Mouse (Mus musculus): ENCODE measurements around the gene Vsig8.
A peak's percentile ranks its signal among the peaks of the same experiment; 100 is the strongest.

Gene Vsig8

DNA sequence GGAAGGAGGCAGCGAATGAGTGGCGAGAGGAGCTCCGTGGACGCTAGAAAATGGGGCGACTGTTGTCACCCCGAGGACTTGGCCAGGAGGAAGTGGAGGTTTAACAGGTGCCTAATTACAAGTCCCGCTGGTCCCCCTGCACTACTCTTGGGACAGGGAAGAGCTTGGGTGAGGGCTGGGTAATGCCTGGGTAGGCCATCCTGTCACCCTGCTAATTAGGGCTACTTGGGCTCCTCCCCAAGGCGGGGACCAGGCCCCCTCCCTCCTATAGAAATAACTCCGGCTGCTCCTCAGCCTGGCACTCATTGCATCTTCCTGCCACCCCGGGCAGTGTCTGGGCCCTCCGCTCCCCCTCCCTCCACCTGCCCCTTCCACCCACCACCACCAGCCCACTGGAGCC lies at the start of gene Vsig8:
Gene Vsig8, plus strand, starts transcription at position 301 of the 400 bp plus-strand sequence.
- DNase-seq (ENCODE audit: low spot score) = no peak

GRCm38 (mm10) chr1:172507001-172507400 lies 48.7 kb upstream of the Vsig8 start:
- no peak for DNase-seq (ENCODE audit: low spot score)

DNA sequence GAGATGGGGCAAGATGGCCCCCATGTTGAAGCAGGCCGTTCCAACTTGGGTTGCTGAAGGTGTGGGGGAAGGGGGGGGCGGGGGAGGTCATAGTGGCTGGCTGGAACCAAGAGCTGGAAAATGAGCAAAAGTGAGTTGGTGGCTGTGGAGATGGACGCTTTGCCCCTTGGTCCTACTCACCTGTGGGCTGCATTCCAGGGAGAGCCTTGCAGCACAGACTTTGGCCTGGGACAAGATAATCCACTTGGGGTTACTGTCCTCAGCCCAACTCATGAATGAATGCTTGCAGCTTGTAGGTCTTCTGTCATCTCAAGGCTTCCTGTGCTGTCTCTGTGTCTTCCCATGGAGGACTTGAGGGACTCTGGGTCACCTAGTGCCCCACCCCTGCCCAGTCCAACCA lies 48.0 kb upstream of the Vsig8 start:
- no peak for DNase-seq (ENCODE audit: low spot score)

DNA sequence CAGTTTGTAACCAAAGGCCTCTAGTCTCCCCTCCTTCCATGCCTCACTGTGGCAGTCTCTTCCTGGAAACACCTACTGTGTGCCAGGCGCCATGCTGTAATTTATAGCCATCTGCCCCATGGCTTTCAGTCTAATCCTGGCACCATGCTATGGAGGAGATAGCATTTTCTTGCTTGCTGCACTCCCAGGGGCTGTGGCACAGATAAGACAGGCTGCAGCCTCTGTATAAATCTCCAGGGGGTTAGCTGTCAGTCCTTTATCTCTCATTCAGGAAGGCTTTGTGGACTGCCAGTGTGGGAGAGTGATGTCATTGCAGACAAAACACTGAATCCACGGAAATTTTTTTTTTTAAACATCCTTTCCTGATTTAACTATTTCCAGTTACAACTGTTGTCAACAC lies 47.6 kb upstream of the Vsig8 start:
- no peak for DNase-seq (ENCODE audit: low spot score)

GRCm38 (mm10) chr1:172509235-172509634 lies 46.5 kb upstream of the Vsig8 start:
- DNase-seq (ENCODE audit: low spot score) = no peak

GRCm38 (mm10) chr1:172509983-172510382 lies 45.8 kb upstream of the Vsig8 start:
- DNase-seq (ENCODE audit: low spot score) = no peak

DNA sequence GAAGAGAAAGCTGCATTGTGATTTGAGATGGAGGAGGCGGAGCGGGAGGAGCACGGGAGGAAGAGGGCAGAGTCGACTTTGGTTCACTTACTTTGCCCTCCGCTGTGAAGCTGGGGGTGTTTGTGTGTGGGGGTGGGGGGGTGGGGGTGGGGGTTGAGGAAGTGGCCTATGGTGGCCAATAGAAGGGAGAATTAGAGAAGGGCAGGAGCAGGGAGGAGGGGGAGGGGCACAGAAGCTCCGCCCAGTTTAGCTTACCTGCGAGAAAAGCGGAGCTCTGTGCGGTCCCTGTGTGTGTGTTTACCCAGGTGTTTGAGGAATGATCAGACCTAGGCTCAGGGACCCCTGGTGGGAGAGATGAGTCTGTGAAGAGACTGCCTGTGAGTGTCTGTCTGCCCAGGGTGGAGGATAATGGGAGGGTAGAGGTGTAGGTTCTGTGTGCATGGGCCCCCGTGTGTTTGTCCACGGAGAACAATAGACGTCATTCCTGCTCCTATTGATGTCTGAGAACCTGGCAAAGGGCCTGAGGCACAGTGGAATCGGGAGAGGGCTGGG lies 45.2 kb upstream of the Vsig8 start:
- DNase-seq (ENCODE audit: low spot score) = no peak

- peak; percentile 64 for DNase-seq (ENCODE audit: low spot score)
Observed at GRCm38 (mm10) chr1:172512962-172513361, 42.8 kb upstream of the Vsig8 start.

DNA sequence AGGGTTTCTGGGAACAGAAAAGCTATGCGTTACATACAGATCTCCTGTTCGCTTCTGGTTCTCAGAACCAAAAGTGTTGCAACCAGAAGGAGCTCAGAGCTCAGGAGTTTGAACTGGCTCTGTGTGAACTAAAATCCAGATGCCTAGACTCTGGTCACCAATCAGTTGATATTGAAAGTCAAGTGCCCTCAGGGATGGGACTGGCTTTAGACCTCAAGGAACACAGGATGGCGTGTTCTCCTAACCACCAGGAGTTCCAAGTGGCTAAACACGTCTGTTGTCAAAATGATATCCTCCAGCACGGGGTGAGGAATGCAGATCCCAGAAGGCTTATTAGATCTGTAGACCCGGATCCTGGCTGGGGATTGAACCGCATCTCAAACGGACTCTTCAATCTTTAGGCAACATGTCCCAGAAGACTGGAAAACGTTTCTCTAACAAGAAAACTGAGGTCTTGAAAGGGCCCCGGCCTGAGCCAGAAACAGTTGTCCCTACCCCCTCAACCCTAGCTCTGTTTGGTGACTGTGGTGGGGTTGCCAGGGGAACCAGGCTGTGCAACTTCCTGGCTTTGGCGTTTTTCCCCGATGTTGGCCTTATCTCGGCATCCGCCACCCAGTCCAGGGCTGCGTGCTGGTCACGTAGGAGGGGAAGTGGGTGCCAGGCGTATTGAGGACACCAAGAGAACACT lies 42.1 kb upstream of the Vsig8 start:
- DNase-seq (ENCODE audit: low spot score) = peak; percentile 83

DNA sequence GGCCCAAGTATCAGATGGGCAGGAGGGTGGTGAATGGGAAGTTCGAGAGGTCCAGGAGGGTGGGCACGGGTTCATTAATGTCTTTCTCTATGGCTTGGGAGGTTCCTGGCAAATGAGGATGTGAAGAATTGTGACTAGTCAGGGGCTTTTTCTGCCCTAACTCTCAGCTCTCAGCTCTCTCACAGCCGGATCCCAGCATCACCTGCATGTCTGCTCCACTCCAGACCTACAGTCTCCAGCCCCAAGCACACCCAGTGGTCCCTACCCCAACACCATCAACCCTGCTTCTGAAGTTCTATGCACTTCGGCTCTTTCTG lies 41.6 kb upstream of the Vsig8 start:
- no peak for DNase-seq (ENCODE audit: low spot score)

DNA sequence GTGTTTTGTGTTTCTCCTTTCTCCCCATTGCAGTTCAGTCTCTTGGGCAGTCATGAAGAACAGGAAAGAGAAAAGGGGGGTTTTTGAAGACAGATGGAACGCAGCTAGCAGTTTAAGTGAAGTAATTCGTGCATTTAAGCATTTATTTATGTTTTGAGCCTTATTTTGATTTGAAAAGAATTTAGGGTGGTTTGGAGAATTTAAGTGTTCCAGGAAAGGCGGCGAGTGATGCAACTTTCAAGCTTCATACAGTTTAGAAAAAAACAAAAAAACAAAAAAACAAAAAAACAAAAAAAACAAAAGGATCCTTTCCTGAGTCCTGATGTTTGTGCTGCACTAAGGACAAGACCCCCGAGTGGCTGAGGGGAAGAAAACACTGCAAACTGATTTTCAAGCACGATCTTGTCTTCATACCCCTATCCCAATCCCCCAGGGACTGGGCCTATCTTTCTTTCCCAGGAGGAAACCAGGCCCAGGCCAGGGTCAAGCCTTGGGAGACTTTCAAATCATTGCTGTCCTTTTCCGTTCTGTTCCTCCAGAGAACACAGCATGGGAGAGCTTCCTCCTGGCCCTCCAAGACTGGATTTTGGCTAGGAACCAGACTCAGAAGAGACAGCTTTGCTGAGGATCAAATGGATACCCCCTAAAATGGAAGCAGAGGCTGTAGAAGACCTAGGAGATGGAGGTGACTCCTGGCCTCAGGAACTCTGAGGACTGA lies 41.0 kb upstream of the Vsig8 start:
- no peak for DNase-seq (ENCODE audit: low spot score)

- no peak for DNase-seq (ENCODE audit: low spot score)
Observed at GRCm38 (mm10) chr1:172515396-172515795, 40.3 kb upstream of the Vsig8 start.

- no peak for DNase-seq (ENCODE audit: low spot score)
Observed at GRCm38 (mm10) chr1:172518013-172518412, 37.7 kb upstream of the Vsig8 start.

DNA sequence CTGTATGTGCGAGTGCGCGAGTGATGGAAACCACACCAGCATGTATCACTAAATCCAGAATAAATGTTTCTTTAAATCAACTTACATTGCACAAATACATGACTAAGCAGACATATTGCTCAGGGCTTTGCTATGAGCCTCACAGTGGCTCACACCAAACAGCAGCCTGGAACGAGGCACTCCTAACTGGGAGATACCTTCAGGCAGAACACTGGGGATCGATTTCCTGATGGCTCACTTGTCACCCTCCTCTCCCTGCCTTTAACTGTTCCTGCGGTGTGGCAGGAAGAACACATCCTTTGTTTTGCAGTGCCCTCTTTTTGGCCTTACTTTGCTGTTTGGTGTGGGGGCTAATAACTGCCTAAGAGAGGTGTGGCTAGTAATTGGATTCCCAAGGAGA lies 36.1 kb upstream of the Vsig8 start:
- DNase-seq (ENCODE audit: low spot score) = no peak

DNA sequence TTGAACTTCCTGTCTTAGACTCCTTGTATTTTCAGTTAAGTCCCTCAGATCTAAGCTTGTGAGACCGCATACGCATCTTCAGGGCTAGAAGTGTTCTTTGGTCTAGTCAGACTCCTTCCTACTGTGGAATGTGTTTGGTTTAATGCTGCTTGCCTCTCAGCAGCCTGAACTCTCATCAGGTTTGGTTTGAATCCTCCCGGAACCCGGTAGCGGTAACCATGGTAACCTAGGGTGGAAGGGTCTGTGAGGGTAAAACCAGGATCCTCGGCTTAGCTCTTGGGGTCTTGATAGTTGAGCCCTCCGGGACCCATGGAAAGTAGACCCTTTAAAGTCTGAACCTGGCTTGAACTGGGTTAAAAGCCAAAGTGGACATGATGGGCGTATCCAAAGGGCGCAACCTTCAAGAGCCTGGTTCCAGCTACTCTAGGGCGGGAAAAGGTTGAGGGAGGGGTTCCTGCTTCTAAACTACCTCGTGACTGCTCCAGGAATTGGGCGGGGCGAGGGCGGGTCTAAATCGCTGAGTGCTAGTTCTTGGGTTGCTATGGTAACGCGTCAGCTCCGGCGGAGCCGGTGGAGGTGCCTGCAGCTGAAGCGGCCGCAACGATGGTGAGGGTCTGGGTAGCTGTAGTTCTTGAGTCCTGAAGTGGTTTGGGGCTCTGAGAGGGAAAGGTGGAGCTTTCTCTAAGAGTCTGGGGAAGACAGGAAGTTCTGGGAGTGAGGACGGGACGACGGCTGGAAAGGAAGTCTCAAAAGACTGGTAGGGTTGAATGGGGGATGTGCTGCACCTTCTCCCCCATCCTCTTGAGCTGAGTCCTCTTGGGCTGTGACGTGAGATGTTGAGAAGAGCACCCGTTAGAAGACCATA lies 34.9 kb upstream of the Vsig8 start, which contains the start of gene Cfap45:
Gene Cfap45, plus strand, starts transcription at position 226 of the 865 bp plus-strand sequence.
- DNase-seq (ENCODE audit: low spot score) = peak; percentile 82

GRCm38 (mm10) chr1:172522524-172522923 lies 33.2 kb upstream of the Vsig8 start:
- DNase-seq (ENCODE audit: low spot score) = no peak

DNA sequence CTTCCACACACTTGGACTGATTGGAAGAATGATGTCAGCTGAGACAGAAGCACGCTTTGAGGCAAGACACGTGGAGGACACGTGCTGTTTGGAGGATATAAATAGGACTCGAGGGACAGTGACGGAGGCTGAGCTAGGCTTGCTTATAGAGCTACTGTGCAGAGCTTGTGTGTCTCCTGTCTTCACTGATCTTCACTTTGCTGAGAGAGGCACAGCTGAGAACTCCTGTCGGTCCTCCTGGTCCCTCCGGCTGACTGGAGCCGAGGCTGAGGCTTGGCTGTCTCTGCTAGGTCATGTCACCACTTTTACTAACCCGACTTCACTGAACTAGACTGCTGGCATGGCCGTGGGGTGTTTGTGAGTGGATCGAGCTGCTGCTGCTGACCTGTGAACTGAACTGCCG lies 32.0 kb upstream of the Vsig8 start:
- no peak for DNase-seq (ENCODE audit: low spot score)

- peak; percentile 53 for DNase-seq (ENCODE audit: low spot score)
Observed at GRCm38 (mm10) chr1:172525027-172525764, 30.5 kb upstream of the Vsig8 start.

GRCm38 (mm10) chr1:172525971-172526370 lies 29.8 kb upstream of the Vsig8 start:
- DNase-seq (ENCODE audit: low spot score) = no peak

DNA sequence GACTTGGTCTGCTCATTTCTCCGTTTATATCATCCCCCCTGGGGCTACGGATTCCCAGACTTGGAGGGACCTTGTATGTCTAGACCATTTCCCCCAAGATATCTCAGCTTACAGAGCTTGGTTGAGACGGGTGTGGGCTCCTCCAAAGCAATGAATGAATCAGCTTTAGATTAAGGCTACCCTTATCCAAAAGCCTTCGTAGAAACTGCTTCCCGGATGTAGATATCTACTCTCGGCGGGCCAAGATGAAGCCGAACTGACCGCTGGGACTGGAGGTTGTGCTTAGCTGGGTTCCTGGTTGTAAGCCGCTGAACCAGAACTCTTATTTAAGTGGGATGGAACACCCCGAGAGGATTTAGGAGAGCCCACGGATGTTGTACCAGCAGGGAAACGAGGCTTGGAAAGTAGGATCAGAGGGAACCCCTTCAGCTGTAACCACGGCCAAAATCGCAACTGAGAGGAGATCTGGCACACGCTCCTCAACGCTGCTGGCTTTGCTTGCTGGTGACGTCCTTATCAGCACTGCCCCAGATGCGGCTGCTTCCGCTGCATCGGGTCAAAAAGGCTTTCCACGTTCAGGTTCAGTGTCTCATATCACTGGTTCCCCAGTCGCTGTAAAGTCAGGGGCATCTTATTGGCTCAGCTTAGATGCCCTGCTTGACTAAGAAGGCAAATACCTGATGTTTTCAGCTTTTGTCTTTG lies 29.2 kb upstream of the Vsig8 start:
- DNase-seq (ENCODE audit: low spot score) = peak; percentile 28

- DNase-seq (ENCODE audit: low spot score) = no peak
Observed at GRCm38 (mm10) chr1:172527431-172527830, 28.3 kb upstream of the Vsig8 start.

Measured in T-cell, adult 2 months (primary cell).